Mouse (Mus musculus) layer of hippocampus, adult 11-12 months (tissue): Measurements from ENCODE around the gene Duoxa2.

Experiments used
- DNase-seq: peaks from one replicate; pipeline ENCODE4 v3.0.0; 2022; ENCODE audit warnings: low spot score

Gene Duoxa2

DNA sequence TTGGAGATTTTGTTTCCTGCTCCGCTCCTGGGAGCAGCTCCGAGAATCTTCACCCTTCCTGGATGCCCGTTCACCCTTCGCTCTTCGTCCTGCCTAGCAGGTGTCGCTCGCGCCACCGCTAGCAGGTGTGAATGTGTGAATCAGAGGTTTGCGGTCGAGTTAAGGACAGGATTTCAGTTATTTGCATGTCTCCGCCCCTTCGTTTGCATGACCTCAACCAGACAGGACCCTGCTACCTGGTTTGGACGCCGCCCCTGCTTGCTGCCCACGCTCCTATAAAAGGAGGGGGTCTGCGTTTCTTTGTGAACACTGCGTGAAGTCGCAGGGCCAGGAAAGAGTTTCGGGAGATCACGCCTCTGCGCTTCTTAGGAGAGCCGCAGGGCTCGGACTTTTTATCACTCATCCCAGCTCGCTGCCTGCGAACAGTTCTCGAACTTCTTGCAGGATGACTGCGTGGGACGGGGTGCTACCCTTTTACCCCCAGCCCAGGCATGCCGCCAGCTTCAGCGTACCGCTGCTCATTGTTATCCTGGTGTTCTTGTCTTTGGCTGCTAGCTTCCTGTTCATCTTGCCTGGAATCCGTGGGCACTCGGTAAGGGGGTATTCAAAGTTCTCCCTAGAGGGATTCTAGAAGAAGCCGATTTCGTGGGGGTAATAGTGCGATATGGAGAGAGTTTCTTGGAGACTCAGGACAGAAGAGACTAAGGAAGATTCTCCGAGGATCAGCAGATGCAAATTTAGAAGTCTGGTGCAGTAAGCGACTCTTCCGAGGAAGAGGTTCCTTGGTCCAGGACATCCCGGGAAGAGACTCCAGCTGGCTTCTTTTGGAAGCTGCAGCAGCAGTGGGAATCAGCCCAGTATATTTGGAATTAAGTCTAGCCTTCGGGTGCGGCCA, at the start of gene Duoxa2:
TSS of gene Duoxa2 (plus strand) at position 305 of the 895 bp plus-strand sequence.
- no peak for DNase-seq

DNA sequence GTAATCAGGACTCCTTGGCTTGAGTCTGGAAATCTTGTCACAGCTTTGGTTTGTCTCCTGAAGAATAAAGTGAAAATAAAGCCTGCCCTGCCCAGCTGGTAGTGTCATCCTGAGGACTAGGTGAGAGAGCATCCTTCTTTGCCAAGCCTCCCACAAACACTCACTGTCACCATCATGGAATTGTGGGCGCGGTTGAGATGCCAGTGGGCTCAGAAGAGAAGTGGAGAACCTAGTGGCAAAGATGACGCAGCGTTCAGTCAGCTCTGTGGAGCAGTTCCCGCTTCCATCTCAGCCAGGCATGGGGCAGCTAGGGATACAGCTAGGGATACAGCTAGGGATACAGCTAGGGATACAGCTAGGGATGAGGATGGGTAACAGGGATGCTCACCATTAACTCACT, 42.7 kb upstream of the Duoxa2 start:
- no peak for DNase-seq

DNA sequence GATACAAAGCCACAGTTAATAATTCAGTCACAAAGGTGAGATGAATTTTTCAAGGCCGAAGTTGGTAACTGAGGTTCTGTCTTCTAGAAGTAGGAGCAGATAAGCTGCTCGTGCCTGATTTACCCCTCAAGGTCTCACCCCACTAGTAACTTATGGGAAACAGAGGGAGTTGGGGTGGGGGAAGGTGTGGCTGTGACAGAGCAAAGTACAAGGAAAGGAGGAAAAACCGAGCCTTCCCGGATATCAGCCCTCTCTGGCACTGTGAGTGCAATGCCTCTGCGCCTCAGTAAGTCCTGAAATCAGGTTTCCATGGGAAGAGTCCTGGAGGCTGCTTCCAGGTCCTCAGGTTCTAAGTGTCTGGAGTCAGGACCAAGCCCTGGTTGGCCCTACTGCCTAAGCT, 38.0 kb upstream of the Duoxa2 start:
- no peak for DNase-seq

DNA sequence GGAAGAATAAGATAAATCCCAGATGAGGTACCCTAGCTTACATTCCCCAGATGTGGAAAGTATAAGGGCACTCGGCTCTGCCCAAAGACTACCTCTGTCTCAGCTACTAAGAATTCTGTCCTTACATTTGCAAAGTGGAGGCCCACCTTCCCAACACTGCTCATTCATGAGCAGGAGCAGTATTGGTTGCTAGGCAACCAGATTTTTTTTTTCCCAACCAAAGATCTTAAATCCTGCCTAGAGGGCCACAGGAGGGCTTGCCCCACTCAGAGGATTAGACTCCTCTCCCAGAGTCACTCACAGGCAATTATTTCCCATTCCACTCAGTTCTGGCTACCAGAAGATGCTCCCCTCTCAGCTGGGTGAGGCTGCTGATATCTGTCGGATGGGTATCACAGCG, 34.0 kb upstream of the Duoxa2 start:
- DNase-seq = no peak

DNA sequence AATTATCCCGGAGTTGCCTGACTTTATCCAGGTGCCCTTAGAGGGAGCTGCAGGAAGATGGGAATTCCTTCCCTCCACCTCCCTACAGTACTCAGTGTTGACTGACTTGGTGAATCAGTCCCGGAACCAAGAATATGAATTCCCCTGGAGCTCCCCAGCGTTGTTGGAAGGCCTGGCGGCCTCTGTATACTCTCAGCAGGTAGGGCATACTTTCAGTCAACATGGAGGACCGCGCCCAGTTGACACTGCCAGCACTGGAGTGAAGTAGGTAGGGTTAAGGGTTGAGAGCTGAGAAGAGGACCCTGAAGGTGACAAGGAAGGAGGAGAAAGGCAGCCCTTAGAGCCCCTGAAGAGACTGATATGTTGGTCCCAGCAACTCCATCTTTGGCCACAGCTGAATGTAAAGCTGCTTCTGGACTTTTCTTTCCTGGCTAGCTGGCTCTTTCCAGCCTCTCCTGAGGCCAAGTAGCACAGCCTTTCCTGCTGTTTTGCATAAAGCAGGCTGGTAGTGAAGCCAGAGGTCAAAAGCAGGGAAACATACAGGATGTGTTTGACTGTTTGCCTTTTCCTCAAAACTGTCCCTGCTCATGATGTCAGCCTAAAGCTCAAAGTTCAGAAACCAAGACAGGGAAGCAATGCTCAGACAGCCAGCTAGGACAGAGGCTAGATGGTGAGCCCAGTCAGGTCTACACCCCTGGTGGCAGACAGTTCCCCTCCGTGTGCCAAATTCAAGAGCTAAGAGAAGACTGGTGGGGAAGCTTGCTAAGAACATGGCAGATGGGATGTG, 32.1 kb upstream of the Duoxa2 start:
- DNase-seq = no peak

DNA sequence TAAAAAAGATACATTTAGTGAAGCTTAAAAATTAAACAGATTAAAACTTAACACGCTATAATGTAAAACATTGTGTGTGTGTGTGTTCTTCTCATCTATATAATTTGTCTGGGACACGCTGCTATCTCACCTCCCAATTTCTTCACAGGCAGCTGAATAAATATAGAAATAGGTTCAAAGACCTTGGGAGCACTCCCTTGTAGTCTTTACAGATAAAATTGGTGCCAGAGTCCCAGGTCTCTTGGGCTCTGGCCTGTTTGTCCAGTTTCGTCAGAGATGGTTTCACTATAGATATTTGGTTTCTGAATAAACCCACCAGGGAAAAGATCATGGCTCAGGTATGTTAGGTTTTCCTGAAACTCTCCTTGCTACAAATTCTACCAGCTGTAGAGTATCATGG, 19.9 kb upstream of the Duoxa2 start:
- no peak for DNase-seq

DNA sequence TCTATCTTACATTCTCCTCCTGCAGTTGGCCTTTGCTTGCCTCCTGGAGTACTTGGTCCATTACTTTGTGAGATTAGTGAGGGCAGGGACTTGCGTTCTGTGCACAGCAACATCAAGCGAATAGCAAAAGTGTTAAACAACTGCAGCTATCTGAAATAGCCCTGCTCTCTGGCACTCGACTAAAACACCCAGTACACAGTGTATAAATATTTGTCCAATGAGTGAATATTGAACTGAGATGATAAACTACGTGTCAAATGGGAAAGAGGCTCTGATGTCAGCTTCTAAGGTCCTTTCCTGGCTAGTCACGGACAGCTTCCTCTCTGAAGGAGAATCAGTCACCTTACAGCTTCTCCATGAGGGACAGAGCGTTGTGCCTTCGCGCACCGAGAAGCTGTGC, 14.6 kb upstream of the Duoxa2 start:
- DNase-seq = no peak

DNA sequence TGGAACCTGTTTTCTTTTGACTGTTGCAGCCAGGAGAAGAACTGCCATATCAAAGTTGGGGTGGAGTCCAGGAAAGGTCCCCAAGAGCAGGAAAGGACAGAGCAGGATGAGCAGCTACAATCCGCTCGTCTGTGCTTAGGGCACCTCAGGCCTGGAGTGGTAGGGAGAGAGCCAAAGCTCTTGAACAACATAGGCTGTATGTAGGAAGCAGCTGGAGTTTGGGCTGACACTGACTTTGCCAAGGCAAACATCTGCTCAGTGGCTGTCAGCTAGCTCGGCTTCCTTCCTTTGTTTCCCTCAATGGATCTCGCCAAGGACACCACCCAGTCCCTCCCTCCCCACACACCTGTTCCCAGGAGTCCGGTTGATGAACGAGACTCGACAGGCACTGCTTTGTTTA, 12.6 kb upstream of the Duoxa2 start:
- DNase-seq = no peak

DNA sequence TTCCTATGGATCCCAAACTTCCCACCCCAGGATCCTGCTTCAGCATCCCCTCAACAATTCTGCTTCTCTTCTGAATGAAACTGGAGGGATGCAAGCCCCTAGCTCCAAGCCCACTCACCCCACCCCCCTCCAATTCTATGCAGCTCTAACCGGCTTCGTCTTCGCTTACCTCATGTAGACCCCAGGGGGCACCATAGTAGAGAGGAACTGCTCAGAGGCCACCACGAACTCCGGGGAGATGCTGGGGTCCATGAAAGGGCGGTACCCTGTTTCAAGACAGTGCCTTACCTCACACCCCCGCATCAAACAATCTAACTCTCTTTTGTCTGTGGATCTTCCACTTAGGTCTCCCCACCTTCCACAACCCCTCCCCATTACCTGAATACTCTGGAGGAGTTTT, 3.8 kb upstream of the Duoxa2 start:
- no peak for DNase-seq

DNA sequence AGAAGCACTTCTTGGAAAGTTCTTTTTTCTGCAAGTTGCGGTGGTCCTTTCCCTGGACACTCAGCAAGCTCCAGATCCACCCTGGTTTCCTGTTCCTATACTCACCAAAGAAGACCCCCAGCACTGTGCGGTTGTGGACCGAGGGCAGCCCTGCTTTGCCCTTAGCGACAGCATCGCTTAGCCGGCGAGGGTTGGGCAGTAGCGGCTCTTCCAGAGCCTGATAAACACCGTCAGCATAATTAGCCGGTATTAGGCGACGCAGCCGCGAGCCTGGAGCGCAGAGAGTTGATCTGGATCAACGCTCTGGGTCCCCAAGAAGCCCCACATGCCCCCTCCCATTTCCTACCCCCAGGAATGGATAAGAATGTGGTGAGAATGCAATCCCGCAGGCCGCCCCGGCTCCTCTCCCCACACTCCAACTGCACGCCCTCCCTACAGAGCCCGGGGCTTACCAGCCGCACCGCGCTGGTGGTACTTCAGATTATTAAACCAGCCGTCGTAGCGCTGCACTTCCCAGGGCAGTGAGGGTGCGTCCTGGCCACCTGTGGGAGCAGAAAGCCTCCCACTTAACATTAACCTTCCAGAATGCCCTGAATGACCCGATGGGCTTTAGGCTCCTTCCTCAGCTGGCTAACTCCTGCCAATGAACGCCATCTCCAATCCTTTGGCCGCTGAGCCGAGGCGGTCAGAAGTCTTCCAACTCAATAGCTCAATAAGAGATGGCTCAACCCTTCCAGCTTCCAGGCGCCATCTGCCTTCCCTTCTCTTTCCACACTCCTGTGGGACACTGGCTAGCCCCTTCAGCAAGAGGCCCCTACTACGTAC, 1.2 kb upstream of the Duoxa2 start:
- DNase-seq = no peak

DNA sequence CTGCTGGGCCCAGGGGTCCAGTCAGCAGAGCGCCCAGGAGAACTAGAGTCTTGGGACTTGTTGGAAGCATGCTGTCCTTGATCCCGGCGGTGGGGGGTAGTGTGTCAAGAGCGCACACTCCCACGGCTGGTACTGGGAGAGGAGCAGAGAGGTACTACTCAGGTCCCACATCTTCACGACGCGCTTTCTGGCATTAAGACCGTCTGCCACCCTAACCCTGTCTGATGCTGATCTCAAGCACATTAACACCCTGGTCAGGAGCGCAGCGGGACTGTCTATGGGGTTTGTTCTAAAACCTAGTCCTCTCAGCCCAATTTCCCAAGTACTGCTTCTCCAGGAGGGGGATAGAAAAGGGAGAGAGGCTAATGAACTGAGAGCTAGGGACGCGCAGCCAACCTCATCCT, 602 bp upstream of the Duoxa2 start, which contains the start of gene Duox2:
TSS of gene Duox2 (minus strand) at position 354 of the 404 bp plus-strand sequence.
- DNase-seq = no peak

DNA sequence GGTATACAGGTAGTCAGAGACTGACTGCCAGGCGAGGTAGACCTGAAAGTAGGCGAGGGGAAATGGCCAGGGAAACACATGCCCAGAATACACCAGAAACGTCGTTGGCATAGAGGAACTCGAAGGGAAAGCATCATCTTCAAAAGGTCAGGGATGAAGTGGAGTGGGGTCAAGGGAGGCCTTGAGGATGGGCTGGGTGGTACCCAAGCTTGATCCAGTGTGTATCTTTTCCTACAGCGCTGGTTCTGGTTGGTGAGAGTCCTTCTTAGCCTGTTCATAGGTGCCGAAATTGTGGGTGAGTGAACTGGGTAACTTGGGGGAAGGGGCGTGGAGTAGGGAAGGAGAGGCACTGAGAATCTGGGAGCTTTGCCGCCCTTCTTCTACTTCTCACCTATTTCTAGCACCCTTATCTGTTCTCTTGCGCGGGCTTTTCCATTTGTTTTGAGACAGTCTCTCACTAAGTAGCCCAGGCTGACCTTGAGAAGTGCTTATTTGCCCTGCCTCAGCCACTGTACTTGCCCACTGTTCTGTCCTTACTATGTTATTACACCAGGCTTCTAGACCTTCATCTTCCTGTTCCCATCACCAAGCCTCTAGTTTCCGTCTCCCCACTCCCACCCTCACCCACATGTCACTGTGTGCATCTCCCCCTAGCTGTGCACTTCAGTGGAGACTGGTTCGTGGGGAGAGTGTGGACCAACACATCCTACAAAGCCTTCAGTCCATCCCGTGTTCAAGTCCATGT, 1.4 kb downstream of the Duoxa2 start:
- DNase-seq = no peak

DNA sequence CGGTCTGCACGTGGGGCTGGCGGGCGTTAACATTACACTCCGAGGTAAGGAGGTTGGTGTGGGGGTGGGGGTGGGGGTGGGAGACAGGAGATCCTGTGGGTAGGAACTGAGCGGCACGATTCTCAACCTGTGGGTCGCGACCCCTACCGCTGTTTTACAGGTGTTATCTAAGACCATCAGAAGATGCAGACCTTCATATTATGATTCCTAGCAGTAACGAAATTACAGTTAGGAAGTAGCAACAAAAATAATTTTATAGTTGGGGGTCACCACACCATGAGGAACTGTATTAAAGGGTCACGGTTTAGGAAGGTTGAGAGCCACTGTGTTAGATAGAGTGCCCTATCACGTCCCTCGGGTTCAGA, 1.9 kb downstream of the Duoxa2 start:
- DNase-seq = no peak

DNA sequence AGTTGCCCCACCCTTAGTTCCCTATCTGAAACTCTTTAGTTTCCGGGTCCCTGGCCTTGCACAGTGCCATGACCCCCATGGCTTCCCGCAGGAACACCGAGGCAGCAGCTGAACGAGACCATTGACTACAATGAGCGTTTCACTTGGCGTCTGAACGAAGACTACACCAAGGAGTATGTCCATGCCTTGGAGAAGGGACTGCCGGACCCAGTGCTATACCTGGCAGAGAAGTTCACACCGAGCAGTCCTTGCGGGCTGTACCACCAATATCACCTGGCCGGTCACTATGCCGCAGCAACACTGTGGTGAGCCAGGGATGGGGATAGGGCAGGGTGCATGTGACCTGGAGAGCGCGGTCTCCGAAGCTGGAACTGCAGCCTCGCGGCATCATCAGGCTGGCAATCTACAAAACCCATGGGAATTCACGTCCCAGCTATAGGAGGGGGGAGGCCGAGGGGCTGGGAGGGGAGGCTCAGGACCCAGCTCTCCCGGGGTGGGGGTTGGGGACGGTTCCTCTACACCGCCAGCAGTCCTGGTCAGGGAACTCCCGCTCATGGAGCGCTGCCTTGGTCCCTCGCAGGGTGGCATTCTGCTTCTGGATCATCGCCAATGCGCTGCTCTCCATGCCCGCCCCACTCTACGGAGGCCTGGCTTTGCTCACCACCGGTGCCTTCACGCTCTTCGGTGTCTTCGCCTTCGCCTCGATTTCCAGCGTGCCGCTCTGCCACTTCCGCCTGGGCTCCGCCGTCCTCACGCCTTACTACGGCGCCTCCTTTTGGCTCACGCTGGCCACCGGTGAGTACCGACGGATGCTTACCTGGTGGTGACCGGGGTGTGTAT, 2.6 kb downstream of the Duoxa2 start:
- DNase-seq = peak; percentile 17

DNA sequence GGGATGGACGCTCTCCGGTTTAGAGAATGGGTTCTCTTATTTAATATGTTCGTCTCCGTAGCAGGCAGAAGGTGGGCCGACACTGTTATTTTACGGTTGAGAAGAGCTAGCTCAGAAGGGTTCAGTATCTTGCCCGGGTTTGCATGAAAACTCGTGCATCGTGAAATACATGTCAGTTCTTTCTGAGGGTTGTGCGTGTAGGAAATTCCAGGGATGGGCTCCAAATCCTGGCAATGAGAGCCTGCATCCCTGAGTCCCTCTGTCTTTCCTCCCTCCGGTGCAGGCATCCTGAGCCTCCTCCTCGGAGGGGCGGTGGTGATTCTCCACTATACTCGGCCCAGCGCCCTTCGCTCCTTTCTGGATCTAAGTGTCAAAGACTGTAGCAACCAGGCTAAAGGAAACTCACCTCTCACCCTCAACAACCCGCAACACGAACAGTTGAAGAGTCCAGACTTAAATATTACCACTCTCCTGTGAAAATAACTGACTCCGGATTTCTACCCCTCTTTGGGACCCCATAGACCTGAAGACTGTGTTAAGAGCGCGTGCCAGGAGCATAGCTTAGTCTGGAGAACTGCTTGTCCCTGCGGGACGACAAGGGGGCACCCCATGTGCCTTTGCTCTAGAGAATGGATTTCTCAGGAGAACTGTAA, 3.3 kb downstream of the Duoxa2 start:
- no peak for DNase-seq

DNA sequence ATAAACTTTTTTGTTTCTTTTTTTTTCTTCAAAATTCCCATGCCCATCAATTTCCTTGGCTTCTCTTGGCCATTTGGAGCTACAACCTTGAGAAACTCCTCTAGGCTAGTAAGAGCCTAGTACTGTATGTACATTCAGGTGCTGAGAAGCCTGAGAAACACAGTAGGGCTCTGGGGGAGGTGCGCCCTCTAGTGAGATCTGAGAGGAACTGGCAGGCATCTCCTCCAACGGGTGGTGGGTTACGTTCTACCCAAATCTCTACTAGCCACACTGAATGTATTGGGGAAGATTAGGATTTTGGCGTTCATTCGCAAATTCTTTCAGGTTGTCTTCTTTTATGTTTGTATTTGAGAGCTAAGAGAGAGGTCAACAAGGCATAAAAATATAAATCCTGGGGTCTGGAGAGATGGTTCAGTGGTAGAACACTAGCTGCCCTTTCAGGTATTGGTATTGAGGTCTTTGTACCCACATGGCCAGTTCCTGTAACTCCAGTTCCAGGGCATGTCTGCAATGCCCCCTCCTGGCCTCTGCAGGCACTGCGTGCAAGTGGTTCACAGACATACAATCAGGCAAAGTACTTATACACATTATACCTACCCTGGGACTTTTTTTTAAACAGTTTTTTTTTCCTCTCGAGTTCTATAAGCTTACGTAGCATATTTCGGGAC, 4.0 kb downstream of the Duoxa2 start:
- DNase-seq = peak; percentile 52

DNA sequence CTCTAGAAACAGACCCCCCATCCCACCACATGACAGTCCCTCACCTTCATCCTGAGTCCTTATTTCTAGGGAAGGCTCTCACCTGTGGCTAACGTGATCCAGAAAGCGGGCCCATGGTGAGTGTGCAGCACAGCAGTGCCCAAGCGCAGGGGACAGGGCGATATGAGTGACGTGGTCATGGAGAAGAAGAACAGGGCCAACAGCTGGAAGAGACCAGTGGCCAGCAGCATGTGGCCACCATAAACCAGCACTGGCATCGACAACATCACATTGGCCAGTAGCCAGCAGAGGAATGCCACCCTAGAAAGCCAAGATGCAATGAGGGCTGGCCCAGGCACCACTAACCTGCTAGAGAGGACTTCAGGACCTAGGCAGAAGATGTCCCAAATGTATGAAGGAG, 5.8 kb downstream of the Duoxa2 start:
- DNase-seq = no peak

DNA sequence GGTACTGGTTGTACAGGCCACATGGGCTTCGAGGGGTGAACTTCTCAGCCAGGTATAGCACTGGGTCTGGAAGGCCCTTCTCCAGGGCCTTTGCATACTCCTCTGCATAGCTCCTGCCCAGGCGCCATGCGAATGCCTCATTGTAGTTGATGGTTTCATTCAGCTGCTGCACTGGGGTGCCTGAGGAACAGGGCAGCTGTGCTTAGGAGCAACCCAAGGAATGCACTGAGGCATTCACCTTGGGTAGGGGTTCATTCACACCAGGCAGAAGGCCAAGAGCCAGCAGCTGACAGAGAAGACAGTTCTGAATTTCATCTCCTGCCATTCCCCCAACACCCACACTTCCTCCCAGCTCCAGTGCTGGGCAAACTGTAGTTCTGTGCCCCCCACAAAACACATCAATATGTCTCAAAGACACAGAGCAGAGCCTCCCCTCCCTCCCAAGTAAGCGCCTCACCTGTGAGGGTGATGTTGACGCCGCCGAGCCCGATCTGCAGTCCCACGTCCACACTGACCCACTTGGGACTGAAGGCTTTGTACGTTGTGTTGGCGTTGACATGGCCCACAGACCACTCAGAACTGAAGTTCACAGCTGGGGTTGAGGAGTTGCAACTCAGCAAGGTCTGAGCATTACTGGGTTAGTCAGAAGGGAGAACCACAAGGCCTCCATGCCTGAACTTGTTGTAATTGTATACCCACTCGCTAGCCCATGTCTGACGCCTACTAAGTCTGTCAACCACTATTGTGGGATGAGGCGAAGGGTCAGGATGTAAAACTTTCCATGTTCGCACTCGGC, 6.6 kb downstream of the Duoxa2 start:
- DNase-seq = no peak

DNA sequence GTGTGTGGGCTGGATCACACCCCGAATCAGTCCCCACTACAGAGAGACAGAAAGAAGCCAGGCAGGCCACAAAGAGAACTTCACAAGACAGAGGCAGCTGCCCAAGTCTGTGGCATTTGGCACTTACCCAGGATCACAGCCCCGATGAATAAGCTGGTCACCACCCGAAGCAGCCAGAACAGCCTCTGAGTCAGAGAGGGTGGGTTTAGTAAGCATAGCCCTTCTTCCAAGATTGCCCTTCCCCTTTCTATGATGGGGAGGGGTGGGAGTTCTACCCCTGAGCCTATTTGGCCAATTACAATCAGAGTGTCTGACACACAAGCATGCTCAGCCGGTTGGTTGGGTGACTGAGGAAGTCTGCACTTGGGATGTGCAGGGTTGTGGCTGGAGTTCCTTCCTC, 7.5 kb downstream of the Duoxa2 start:
- DNase-seq = peak; percentile 18
